Mouse (Mus musculus) brain, embryonic 18.5 days (tissue): Measurements from ENCODE around the gene Prr5.

Source experiments
- DNase-seq: peaks from one replicate; pipeline ENCODE4 v3.0.0-alpha.2; 2012; ENCODE audit warnings: low read depth, low spot score

Gene Prr5

GRCm38 (mm10) chr15:84668938-84669747 is at the start of gene Prr5:
Gene Prr5 (plus strand): TSS chr15:84669620.
- no peak for DNase-seq

GRCm38 (mm10) chr15:84620028-84620427 is 49.4 kb upstream of the Prr5 start:
- DNase-seq: no peak

DNA sequence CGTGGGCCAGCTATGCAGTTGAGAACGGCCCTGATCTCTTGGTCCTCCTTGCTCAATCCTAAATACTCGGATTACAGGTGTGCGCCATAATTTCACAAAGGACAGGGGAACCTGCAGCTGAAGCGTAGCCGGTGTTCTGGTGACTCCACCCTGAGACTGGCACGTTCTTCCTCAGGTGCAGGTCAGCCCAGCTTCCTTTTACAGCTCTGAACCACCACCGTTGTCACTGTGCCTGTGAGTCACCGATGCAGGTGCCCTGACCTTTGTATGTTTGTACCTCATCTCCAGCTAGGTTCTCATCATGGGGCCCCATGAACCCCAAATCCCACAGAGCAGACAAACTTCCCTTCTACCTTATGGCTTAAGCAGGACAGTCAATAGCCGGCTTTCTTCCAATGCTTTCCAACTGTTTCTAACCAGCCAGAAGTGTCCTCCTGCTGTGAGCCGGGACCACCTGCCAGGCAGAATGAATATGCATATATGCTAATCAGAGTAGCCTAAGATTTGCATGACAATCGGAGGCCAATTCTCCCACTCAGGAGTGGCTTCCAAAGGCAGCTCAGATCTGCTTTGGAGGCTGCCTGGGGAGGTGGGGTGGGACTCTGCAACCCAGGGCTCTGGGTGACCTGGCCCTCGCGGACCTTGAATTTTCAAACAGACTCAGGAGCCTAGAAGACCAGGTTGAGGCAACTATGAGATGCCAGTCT is 47.5 kb upstream of the Prr5 start:
- DNase-seq: peak; percentile 40

DNA sequence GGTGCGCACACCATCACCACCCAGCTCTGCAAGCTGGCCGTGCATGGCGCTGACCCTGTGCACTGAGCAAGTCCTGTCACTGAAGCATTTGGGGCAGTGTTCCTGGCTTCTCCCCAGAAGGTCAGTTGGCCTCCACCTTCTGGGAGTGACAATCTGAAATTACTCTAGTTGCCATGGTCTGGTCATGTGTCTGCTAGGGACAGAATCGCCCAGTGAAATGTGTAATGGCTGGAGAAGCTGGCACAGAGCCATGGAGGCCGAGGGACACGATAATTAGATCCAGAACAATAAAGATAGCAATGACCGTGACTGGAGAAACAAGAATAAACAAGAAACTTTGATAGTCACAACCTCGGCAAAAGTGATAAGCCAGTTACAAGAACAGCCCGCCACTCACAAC is 44.5 kb upstream of the Prr5 start:
- DNase-seq: no peak

GRCm38 (mm10) chr15:84625712-84626414 is 43.6 kb upstream of the Prr5 start:
- peak; percentile 39 for DNase-seq

GRCm38 (mm10) chr15:84627308-84627707 is 42.1 kb upstream of the Prr5 start:
- peak; percentile 49 for DNase-seq

DNA sequence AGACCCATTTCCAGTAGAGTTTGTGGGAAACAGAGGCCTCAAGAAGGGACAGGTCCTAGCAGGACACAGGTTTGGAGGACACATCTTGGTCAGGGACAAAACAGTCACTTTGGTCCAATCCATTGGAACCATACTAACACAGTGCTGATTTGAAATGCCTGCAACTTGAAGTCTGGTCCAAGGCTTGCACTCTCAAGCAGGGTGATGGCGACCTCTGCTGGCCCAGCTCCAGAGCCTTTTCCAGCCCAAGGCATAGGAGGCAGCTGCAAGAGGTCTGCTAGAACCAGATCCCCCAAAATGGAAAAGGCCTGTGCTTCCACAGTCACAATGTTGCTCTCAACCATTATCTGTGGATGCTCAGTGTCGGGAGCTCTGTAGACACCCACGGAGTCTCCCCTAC is 39.7 kb upstream of the Prr5 start:
- no peak for DNase-seq

GRCm38 (mm10) chr15:84631560-84631959 is 37.9 kb upstream of the Prr5 start:
- DNase-seq: no peak

DNA sequence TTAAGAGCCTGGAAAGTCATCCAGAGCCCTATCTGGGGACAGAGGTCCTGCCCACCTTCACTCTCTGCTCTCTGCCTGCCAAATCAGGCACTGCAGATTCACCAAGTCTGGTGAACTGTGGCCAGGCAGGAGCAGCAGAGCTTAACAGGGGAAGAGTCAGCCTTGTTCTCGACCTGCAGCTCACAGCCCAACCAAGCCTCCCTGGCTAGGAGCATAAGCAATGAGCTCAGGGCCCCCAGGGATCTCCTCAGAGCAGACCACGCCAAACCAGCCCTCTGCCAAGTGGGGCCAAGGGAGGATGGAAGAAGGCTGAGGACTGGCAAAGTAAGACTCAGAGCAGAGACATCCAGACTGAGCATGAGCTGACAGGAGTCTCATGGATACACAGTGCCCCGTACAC is 35.1 kb upstream of the Prr5 start:
- no peak for DNase-seq

- DNase-seq: no peak
Observed at GRCm38 (mm10) chr15:84638405-84638804, 31.0 kb upstream of the Prr5 start.

GRCm38 (mm10) chr15:84639072-84639450 is 30.4 kb upstream of the Prr5 start:
- no peak for DNase-seq

DNA sequence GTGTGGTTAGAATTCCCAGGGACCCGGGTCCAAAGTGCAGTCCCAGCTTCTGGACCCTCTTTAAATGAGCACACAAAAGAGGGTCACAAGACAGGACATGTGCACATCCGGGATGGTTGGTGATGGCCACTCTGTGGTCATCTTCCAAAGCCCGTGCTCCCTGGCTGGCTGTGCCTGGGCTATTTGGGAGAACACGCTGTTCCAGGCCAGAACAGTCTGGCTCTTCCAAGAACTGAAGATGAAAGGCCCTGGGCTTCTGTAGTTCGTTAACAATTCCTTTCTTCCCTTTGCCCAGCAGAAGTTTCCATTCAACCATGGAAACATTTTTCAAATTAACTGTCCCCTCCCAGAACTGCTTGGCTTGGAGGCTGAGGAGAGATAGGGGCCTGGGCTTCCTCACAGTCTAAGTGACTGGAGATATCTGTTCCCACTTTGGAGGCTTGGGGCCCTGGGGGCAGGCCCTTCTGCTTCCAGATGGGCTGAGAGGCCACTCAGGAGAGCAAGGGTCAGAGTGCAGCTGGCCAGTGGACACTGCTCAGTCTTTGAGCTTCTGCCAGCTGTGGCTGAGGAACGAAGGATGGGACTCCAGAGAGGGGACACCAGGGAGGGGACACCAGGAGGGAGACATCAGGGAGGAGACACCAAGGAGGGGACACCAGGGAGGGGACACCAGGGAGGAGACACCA is 29.8 kb upstream of the Prr5 start:
- DNase-seq: no peak

- DNase-seq: no peak
Observed at GRCm38 (mm10) chr15:84640722-84641121, 28.7 kb upstream of the Prr5 start.

GRCm38 (mm10) chr15:84641127-84641526 is 28.3 kb upstream of the Prr5 start:
- no peak for DNase-seq

DNA sequence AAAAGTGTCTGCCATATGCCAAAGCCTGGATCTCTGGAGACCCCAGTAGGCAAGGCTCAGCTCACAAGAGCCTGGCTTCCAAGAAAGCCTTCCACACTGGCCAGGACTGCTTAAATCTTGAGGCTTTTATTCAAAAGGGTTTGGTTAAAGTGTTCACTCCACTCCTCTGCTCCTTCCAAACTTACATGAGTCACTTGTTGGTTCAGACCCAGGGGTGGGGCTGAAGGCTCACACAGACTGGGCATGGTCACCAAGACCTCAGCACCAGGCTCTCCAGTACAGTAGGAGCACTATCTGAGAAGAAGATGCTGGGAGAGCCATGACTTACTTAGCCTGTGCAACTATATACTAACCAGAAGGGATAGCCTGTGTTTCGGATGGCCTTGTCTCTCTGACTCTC is 27.5 kb upstream of the Prr5 start:
- no peak for DNase-seq

- DNase-seq: no peak
Observed at GRCm38 (mm10) chr15:84643178-84643577, 26.2 kb upstream of the Prr5 start.

GRCm38 (mm10) chr15:84651481-84651880 is 17.9 kb upstream of the Prr5 start:
- DNase-seq: no peak

GRCm38 (mm10) chr15:84653151-84653550 is 16.3 kb upstream of the Prr5 start:
- DNase-seq: no peak

GRCm38 (mm10) chr15:84653979-84654966 is 15.1 kb upstream of the Prr5 start:
- peak; percentile 72 for DNase-seq

DNA sequence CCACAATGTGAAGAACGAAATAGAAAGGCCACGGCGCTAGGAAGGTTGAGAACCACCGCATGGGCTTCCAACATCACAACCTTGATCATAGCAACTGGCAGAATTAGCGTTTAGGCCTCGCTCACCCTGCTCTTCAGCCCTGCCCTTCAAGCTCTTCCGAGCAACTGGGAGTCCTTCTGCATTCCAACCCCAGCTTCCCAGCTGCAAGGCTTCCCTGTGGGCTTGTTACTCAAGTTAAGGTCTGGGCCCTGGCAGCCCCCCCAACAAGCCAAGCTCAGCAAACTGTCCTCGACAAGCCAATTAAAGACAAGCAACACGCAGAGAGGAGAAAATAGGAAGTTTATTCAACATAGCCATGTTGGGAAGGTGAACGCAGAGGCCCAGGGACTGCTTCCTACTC is 14.4 kb upstream of the Prr5 start:
- no peak for DNase-seq

DNA sequence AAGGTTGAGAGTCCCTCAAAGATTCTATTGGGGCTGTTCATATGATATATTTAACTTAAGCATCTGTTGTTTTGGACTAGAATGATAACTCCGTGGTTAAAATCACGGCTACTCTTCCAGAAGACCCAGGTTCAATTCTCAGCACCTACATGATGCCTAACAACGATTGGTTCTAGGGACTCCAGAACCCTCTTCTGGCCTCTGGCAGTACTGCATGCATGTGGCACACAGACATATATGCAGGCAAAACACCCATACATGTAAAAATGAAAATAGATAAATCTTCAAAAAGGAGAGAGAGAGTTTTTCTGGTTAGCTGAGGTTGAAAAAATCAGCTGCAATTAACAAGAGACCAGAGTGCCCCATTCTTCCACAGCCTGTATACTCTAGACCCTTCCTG is 12.7 kb upstream of the Prr5 start:
- DNase-seq: no peak
